Mouse (Mus musculus) neutrophil, adult 5-6 weeks (primary cell): ENCODE measurements around the gene Ints4. TPM values are rescaled to one million over a fixed set of nuclear protein-coding genes. Genes with fewer than 3 reads are reported as not detected.
A peak's percentile ranks its signal among the peaks of the same experiment; 100 is the strongest.
"Not testable (repeated sequence)": the region's sequence is repeated elsewhere in the genome, so short reads cannot be mapped to it uniquely, and the experiment has no call there.

Experiments
- ATAC-seq: fragments of 151-379, 151-347 bp; 2 replicates; pipeline ENCODE4 v1.8.0; 2017; ENCODE audit warnings: mild to moderate bottlenecking, moderate TSS enrichment; ENCODE audit not compliant: insufficient number of reproducible peaks, poor library complexity, low FRiP score, severe bottlenecking; ENCODE audit errors: extremely low read depth
- total RNA-seq: library from RNA; stranded (forward); fragments of 200-1000 nt; gene quantifications from 2 replicates; pipeline ENCODE4 v1.2.3, GENCODE M21; 2017

Ints4 gene
- 68.8 and 73.8 TPM in 2 replicates for total RNA-seq

- peak; percentile 86 for ATAC-seq
Measured at GRCm38 (mm10) chr7:97480821-97481339, at the start of gene Ints4. TSS of gene Ints4 (plus strand) at chr7:97480956.

DNA sequence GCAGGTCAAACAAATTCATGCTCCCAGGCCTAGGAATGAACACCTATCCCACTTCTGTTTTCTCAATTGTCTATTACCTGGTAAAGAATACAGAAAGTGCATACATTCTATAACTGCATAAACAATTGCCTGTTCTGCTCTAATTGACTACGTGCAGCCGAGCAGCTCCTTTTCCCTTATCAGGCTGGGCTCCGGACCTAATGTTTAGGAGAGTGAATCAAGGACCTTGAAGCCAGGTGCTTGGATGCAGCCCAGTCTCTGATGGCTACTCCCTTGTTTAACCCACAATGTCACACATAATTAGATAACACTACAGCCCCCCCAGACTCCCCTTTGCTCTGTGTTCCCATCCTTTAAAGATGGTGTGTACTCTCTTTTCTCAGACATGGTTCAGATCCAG, 47.2 kb upstream of the Ints4 start:
- ATAC-seq: not testable (repeated sequence)

DNA sequence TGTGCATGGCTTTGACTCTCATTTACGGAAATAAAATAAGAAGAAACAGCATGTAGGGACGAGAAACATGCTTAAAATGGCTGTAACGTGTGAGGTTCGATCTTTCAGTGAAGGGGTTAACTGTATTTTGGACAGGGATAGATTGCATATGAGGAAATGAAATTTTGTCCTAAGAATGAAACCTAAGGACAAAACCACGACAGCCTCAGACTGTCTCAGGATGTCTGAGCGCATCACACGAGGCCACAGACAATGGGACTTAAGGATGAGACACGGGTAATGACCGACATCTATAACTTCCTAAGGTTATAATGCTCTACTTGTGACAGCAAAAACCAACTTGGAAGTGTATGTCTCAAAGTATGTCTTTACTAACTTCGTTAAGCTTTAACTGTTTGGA, 46.2 kb upstream of the Ints4 start:
- ATAC-seq: no peak

- ATAC-seq: no peak
Measured at GRCm38 (mm10) chr7:97438986-97439385, 41.8 kb upstream of the Ints4 start.

DNA sequence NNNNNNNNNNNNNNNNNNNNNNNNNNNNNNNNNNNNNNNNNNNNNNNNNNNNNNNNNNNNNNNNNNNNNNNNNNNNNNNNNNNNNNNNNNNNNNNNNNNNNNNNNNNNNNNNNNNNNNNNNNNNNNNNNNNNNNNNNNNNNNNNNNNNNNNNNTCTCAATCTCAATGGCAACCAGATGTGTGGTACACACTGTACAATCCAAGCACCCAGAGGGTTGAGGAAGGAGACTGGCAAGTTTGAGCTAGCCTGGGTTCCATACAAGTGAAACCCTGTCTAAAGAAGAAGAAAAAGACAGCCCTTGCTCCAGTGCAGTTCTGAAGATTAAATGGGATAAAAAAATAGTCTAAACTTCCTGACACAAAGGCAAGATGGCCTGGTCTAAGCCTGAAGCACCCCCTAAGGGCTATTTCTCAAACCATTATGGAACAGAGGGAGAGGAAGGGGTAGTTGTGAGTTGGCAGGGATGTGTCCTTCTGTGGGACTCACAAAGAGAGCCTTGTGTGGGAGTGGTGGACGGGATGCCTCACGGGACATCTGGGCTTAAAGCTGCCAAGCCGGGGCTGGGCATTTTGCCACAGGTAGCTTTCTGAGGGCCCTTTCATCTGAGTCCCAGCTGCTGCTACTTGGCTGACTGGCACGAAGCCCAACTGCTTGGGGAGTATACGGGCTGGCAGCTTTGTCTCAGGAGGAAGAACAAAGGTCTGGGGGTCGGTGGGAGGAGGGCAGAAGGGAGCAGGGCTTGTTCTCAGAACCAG, 34.4 kb upstream of the Ints4 start:
- no peak for ATAC-seq

- ATAC-seq: no peak
Measured at GRCm38 (mm10) chr7:97447050-97447531, 33.7 kb upstream of the Ints4 start.

DNA sequence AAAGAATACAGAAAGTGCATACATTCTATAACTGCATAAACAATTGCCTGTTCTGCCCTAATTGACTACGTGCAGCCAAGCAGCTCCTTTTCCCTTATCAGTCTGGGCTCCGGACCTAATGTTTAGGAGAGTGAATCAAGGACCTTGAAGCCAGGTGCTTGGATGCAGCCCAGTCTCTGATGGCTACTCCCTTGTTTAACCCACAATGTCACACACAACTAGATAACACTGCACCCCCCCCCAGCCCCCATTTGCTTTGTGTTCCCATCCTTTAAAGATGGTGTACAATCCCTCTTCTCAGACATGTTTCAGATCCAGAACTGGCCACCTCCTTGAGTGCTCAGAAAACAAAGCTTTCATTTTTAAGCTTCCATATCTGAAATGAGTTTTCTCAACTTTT, 29.7 kb upstream of the Ints4 start, which contains the start of gene Kctd14:
Kctd14 (plus strand) TSS at position 301 of the 400 bp plus-strand sequence.
- ATAC-seq: not testable (repeated sequence)

DNA sequence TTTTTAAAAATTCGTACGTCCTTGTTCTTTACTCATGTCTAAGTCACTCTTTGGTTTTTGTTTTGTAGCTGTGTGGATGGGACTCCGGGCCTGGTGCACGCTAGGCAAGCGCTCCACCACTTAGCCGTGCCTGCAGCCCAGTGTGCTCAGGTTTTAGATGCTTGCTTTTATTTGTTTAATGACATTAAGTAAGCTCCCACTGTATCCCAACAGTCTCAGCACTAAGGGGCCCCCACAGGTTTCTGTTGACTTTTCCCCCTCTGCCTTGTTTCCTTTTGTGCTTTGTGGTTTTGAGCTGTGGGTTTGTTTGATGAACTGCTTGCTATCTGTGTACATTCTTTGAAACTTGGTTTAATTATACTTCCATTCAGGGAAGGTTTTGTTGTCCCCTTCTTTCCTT, 28.6 kb upstream of the Ints4 start:
- no peak for ATAC-seq

DNA sequence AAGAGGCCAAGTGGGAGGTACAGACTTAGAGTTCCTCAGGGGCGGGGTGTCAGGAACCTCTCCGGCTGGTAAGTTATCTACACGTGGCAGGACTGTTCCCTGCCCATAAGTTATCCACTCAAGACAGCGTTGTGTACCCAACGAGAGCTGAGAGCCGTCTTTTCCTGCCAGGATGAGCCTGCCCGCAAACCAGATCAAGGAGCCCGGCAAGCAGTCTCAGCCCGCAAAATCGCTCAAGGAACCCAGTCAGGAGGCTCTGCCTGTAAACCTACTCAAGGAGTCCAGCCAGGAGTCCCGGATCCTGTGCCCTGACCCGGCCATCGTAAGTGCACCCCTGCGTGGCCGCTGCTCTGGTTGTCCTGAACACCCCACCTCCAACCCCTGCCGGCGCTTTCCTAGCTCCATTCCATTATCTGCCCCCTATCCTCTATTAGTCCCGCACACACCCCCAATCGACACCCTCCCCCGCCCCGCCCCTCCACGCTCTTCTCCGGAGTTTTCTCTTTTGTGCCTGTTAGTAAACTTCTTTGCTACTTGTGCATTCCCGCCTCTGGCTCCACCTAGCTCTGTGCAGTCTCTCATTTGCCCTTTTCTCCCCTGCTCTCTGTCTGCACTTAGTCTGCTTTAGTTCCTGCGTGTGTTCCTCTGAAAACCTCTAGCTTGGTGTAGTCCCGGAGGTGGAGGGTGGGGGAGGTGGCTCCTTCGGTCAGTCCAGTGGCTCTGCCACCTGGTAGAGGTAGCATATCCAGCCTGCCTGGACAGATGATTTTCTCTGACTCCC, 27.4 kb upstream of the Ints4 start:
- ATAC-seq: peak; percentile 31; the same call in 1 of the 2 replicates

- ATAC-seq: no peak
Measured at GRCm38 (mm10) chr7:97454795-97455194, 26.0 kb upstream of the Ints4 start.

DNA sequence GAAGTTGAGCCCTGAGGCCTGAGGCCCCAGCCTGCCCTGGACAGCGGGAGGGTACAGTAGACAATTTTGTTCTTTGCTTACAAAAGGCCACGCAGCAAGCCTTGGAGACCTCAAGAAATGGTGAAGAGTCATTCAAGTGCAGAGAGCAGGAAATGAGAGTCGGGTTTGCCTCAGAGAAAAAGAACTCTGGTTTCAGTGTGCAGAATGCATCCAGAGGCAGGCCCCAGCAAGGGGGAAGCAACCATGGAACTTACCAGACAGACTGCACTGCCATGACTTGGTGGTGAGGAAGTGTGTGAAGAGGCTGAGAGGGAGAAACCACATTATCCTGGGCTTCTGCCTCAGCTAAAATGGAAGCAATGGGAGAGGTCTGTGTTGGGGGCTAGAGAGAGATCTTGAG, 25.2 kb upstream of the Ints4 start:
- 0 out of 2 replicates have a peak, but pooled peaks have one; percentile 37 for ATAC-seq

- ATAC-seq: no peak
Measured at GRCm38 (mm10) chr7:97473001-97473400, 7.8 kb upstream of the Ints4 start.

GRCm38 (mm10) chr7:97479349-97479748, 1.4 kb upstream of the Ints4 start:
- no peak for ATAC-seq

DNA sequence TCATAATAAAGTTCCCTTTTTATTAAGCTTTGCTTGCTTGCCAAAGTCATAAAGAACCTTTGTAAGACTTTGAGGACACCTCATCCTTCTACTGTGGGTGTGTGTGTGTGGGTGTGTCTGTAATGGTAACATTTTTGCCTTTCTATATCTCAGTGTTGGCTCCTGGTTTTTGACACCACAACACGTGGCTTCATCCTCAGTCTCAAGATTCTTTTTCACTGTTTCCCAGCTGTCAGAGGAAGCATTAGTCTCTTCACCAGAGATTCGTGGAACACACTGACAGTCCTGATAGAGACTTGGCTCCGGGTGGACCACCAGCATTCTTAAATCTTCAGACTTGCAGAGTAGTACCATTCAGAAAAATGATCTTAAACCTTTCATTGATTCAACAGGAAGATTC, 466 bp upstream of the Ints4 start:
- ATAC-seq: no peak

DNA sequence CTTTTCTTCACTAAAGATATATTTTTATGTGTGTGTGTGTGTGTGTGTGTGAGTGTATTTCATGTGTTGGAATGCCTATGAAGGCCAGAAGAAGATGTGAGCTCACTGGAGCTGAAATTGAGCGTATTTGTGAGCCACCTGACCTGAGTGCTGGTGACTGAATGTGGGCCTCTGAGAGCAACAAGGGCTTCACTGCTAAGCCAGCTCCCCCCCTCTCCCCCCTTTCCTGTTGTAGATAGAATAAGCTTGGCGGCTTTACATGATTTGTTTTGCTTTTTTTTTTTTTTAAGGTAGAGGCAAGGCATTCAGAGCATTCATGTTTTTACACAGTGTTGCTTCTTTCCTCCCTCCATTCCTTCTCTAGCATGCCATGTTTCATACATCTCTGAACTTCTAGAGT, 2.6 kb downstream of the Ints4 start:
- no peak for ATAC-seq

GRCm38 (mm10) chr7:97491157-97491556, 10.4 kb downstream of the Ints4 start:
- no peak for ATAC-seq

- no peak for ATAC-seq
Measured at GRCm38 (mm10) chr7:97492420-97492819, 11.7 kb downstream of the Ints4 start.

DNA sequence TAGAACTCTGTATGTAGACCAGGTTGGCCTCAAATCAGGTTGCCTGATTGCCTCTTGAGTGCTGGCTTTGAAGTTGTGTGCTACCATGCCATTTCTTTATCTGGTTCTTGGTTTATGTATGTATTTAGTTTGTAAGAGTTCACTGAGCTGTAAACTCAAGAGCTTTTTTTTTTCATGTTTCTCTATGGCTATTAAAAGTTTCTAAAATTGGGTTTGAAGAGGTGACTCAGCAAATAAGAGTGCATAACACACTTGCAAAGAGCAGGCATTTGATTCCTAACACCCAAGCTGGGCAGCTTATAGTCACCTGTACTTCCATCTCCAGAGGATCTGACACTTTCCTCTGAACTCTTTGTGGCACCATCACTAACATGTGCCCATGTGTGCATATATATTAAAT, 14.3 kb downstream of the Ints4 start:
- no peak for ATAC-seq

DNA sequence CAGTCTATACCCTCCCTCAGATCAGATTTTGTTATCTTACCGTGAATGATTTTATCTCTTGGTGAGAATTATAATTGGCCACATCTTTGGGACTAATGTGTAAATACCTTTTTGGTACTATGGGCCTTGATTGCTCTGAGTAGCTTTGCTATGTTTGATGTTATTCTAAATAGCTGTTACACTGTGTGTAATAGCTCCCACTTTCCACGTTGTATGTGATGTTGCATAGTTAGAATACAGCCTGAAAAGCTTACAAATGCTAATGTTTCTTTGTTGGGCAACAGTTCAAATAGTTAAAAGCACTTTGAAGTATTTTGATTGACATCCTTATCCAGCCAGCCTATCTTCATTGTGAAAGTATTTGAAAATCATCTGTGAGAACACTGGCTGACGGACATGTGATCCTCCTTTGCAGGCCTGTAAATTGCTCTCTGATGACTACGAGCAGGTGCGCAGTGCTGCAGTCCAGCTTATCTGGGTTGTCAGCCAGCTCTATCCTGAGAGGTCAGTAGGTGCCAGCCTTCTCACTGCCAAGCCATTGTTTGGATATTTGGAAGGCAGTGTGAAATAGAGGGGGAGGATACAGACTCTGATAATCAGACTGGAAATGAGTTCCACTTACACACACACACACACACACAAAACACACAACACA, 19.9 kb downstream of the Ints4 start:
- ATAC-seq: no peak
